Mouse (Mus musculus): ENCODE measurements around the gene Paqr9.

The Paqr9 gene

GRCm38 (mm10) chr9:95544598-95544997, 14.9 kb upstream of the Paqr9 start:
- no peak for DNase-seq (ENCODE audit: low read depth, low spot score)

GRCm38 (mm10) chr9:95546679-95547078, 12.8 kb upstream of the Paqr9 start:
- DNase-seq (ENCODE audit: low read depth, low spot score) = no peak

- no peak for DNase-seq (ENCODE audit: low read depth, low spot score)
Observed at GRCm38 (mm10) chr9:95549626-95550411, 9.6 kb upstream of the Paqr9 start.

- DNase-seq (ENCODE audit: low read depth, low spot score) = no peak
Observed at GRCm38 (mm10) chr9:95550856-95551774, 8.3 kb upstream of the Paqr9 start.

GRCm38 (mm10) chr9:95552175-95552705, 7.2 kb upstream of the Paqr9 start:
- no peak for DNase-seq (ENCODE audit: low read depth, low spot score)

GRCm38 (mm10) chr9:95554231-95555221, 4.9 kb upstream of the Paqr9 start:
- DNase-seq (ENCODE audit: low read depth, low spot score) = no peak

GRCm38 (mm10) chr9:95555233-95555740, 4.2 kb upstream of the Paqr9 start:
- DNase-seq (ENCODE audit: low read depth, low spot score) = no peak

GRCm38 (mm10) chr9:95556067-95556512, 3.4 kb upstream of the Paqr9 start:
- no peak for DNase-seq (ENCODE audit: low read depth, low spot score)

- no peak for DNase-seq (ENCODE audit: low read depth, low spot score)
Observed at GRCm38 (mm10) chr9:95557722-95558121, 1.7 kb upstream of the Paqr9 start.

- no peak for DNase-seq (ENCODE audit: low read depth, low spot score)
Observed at GRCm38 (mm10) chr9:95558726-95559058, 765 bp upstream of the Paqr9 start.

- DNase-seq (ENCODE audit: low read depth, low spot score) = peak; percentile 35
Observed at GRCm38 (mm10) chr9:95559936-95560735, 679 bp downstream of the Paqr9 start.

GRCm38 (mm10) chr9:95564047-95564446, 4.6 kb downstream of the Paqr9 start:
- no peak for DNase-seq (ENCODE audit: low read depth, low spot score)

- no peak for DNase-seq (ENCODE audit: low read depth, low spot score)
Observed at GRCm38 (mm10) chr9:95566394-95566793, 6.9 kb downstream of the Paqr9 start.

- no peak for DNase-seq (ENCODE audit: low read depth, low spot score)
Observed at GRCm38 (mm10) chr9:95566931-95567330, 7.5 kb downstream of the Paqr9 start.

GRCm38 (mm10) chr9:95569249-95569648, 9.8 kb downstream of the Paqr9 start:
- no peak for DNase-seq (ENCODE audit: low read depth, low spot score)

- DNase-seq (ENCODE audit: low read depth, low spot score) = no peak
Observed at GRCm38 (mm10) chr9:95569966-95570365, 10.5 kb downstream of the Paqr9 start.

GRCm38 (mm10) chr9:95570604-95571003, 11.1 kb downstream of the Paqr9 start:
- no peak for DNase-seq (ENCODE audit: low read depth, low spot score)

- no peak for DNase-seq (ENCODE audit: low read depth, low spot score)
Observed at GRCm38 (mm10) chr9:95571494-95571893, 12.0 kb downstream of the Paqr9 start.

GRCm38 (mm10) chr9:95572558-95572957, 13.1 kb downstream of the Paqr9 start:
- no peak for DNase-seq (ENCODE audit: low read depth, low spot score)

- no peak for DNase-seq (ENCODE audit: low read depth, low spot score)
Observed at GRCm38 (mm10) chr9:95574116-95574515, 14.7 kb downstream of the Paqr9 start.

All from forelimb bud, embryonic 11.5 days (tissue).